Mouse (Mus musculus): ENCODE data around the gene Dnase2b. TPM values are rescaled to one million over a fixed set of nuclear protein-coding genes. Genes with fewer than 3 reads are reported as not detected.

Dnase2b gene
- total RNA-seq (2021) = not detected
- long read RNA-seq, experiment 1 = 0 reads
- long read RNA-seq, experiment 2 = 0 reads

DNA sequence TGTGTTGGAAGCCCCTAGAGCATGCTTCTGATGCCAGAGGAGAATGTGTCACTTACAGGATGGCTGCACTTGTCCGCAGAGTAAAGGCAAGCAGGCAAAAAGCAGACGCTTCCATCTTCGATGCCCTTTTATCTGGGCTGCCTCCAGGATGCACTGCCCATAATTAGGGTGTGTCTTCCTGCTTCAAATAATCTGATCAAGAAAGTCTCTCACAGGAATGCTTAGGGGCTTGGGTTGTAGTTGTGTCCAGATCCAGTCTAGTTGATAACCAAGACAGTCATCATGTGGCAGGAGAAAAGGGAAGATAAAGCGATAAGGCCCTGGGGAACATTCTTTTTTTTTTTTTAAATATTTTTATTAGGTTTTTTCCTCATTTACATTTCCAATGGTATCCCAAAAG, at the start of gene Dnase2b:
Gene Dnase2b, minus strand, starts transcription at position 101 of the 400 bp plus-strand sequence.
- no peak for DNase-seq (ENCODE audit: low spot score)

DNA sequence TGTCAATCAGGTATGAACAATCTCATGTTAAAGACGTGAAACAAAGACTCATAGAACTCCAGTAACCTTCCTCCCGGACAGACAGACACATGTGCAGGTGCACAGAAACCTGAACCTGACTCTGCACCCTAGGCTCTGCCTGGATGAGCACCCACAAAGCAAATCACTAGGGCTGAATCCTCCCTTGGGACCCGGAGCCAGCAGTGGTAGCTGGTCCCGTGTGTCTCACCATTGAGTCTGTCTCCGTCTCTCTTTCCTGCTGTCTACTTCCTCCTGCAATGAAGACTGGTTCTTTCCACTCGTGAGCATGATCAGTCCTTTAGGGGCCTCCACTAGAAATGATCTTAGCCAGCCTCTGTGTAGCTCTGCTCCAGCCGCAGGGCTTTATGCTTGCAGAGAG, 46.5 kb upstream of the Dnase2b start:
- no peak for DNase-seq (ENCODE audit: low spot score)

DNA sequence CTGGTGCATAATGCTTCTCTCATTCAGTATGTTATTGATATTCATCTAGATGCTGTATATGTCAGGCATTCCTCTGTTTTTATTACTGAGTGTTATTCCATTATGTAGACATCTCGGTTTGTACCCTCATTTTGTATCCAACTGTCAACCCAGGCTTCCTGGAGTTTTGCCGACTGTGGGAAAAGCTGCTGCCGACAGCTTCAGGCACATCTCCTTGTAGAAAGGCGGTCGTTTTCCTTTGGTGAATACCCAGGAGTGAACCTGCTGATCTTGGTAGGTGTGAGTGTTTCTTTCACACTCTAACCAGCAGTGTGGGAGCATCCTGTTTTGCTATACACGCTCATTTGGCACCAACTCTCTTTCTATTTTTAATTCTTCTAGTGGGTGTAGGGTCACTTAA, 45.6 kb upstream of the Dnase2b start:
- no peak for DNase-seq (ENCODE audit: low spot score)

DNA sequence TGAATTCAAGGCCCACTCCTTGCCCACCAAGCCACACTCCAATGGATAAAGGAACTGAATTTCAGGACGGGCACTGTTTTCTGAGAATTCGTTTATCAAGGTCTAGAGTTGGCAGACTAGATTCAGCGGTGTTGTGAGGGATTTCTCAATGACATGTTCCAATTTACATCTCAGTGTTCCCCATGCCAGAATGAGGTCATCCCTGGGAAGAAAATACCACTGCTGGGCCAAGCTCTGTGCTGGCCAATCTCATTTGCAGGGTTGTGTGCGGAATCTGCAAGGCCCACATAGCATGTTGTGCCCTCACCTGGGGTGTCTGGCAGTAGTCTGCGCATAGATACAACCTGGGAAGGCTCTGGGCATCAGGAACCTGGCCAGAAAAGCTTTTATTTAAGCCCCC, 43.9 kb upstream of the Dnase2b start:
- peak; percentile 13 for DNase-seq (ENCODE audit: low spot score)

DNA sequence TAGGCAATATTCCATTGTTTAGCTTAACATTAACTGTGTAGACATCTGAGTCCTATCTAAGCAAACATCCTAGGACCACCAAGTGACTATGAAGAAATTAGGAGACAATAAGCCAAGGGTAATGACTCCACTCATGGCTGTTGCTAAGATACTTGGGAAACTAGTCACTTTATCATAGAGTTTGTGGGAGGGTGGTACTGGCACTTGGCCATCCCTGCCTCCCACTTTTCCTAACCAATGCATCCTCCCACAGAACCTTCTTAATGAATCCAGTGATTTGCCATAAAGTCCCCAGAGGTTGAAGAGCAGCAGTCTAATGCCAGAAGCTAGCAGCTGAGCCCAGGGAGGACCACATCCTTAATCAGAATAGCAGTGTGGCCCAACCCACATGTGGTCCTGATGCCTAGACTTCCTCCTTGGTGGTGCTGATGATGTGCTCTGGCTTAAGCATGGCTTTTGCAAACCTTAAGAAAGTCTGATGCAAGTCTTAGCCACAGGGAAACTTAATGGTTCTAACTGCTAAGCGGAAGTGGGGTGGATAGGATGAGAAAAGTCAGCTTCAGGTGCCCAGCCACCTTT, 42.8 kb upstream of the Dnase2b start:
- DNase-seq (ENCODE audit: low spot score) = no peak

DNA sequence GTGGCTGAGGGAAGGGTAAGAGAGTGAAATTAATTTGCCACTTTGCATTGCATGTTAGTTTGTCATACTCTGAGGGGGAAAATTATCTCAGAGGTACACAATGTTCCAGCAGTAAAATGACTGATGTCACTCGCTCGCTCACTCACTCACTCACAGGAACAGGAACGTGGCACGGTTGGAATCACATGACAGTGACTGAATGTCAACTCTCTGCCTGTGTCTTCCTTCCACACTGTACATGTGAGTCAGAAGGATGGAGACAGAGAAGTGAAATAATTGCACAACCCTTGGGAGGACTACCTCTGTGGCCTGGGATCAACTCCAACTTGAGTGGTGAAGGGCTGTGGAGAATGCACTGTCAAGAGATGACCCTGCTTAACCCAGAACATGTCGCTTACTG, 42.0 kb upstream of the Dnase2b start:
- DNase-seq (ENCODE audit: low spot score) = peak; percentile 27

DNA sequence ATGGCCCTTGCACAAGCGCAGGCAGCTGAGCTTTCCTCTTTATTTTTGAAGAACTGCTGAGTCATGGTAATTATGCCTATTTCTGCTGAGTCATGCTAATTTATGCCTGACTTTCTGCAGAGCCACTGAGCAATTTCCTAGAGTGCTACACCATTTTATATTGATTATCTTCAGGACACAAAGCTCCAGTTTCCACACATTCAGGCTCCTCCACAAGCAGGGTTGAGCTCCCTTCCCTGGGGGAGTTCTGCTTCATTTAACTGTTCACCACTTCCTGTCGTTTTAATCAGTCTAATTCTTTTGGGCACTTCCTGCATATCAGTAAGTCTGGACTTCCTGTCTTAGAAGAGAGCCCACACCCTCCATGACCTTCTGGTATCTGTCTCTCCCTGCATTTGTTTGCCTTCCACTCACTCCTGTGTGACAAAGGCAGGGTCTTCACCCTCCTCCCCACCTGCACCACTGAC, 39.7 kb upstream of the Dnase2b start:
- no peak for DNase-seq (ENCODE audit: low spot score)

DNA sequence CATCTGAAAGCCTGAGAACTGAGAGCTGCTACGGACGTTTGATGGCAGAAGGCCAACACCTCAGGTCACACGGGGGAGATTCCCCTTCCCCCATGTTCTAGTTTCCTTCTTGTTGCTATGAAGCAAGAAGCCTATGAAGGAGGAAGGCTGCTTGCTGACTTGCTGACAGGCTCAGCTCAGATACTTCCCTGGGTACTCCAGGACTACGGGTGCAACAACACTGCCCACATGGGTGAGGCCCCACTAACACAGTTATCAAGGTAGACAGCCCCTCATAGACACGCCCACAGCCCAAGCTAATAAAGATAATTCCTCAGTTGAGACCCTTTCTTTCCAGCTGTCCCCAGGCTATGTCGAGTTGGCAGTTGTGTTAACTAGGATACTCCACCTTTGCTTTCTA, 38.3 kb upstream of the Dnase2b start:
- DNase-seq (ENCODE audit: low spot score) = no peak

DNA sequence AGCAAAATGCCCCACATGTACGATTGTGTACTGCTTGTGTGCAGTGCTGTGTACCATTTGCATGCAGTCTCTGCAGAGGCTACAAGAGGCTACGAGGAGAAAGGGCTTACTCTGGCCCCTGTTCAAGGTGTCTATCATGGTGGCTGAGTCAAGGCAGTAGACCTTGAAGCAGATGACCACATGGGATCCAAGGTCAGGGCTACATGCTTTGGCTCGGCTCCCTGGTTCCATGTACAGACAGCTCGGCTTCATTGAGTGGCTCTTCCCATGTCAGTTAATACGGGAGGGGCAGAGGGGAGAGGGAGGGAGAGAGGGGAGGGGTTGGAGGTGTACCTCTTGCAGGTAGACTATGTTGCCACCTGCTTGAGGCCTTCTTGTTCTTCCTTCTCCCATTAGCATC, 37.0 kb upstream of the Dnase2b start:
- no peak for DNase-seq (ENCODE audit: low spot score)

DNA sequence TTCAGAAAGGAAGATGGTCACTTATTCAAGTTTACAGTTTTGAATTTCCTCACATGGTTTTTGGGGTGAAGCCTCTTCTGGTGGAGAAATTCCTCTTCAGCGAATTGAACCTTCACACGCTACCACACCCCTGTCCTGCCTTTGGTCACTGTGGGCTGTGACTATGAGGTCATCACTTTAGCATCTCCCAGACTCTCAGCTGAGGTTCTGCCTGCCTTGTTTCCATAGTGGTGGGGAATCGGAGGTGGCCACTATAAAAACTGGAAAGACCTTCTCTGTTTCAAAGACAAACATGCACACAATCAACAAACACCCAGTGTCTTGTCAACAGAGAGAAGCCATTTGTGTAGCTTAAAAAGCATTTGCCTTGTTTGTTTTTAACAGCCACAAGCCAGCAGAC, 35.8 kb upstream of the Dnase2b start, which contains the start of gene 4930503B20Rik:
Gene 4930503B20Rik, minus strand, starts transcription at position 101 of the 400 bp plus-strand sequence.
- DNase-seq (ENCODE audit: low spot score) = no peak

DNA sequence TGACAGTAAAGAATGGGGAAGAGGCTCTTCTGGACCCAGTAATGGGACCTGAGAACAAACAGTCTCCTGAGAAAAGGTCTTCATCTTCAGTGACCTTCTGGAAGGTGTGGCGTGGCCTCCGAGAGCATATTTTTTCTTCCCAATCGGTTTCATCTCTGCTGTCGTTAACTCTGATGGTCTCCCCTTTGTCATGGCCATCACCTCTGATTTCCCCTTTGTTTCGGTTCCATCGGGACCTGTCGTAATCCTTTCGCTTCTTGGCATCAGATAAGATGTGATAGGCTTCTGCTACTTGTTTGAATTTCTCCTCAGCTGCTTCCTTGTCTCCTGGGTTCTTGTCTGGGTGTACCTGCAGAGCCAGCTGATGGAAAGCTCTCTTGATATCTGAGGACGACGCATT, 35.3 kb upstream of the Dnase2b start:
- DNase-seq (ENCODE audit: low spot score) = no peak

DNA sequence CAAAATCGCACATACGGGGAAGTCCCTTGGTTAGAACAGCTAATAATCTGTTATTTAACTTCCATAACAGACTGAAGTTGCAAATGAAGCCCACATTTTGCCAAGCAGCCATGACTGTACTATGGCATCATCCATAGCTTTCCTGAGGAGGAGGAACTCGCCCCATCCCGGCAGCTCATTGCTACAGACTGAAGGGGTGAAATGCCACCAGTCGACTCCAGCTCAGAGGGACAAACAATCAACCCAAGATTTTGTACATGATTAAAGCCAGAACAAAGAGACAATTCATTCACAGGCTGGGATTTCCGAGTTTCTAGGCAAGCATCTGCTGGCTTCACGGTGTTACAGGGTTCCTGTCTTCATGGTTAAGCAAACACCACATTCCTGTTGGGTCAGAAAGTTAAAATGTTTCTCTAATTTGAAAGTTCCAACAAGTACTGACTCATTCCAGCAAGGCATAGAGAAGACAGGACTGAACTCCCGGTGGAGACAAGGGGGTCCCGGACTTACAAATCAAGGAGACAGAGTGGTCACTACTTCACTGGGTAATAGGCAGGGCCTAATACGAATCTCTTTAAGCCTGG, 34.0 kb upstream of the Dnase2b start:
- DNase-seq (ENCODE audit: low spot score) = no peak

DNA sequence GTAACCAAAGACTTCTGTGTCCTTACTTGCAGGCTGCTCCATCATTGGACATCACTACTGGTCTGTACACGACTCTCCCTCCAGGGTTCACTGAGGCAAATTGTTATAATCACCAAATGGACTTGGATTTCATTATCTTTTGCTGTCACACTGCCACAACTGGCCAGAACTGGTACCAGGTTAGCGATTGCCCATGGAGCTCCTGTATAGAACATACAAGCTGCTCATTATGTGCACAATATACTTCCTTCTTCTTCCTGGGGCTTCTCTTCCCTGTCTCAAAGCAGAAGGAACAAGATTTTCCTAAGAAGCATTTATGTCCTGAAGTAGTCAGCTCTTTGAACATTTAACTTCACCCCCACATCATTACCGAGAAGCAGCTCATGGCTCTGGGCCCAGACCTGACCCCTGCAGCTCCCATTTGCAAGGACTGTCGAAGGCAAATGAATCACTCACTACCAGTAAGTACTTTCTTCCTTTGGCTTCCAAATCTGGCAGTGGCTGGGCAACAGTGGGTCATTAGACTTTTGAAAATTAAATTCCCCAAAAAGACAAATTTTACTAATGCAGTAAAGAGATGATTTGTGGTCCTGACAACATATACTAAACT, 26.5 kb upstream of the Dnase2b start:
- DNase-seq (ENCODE audit: low spot score) = no peak

DNA sequence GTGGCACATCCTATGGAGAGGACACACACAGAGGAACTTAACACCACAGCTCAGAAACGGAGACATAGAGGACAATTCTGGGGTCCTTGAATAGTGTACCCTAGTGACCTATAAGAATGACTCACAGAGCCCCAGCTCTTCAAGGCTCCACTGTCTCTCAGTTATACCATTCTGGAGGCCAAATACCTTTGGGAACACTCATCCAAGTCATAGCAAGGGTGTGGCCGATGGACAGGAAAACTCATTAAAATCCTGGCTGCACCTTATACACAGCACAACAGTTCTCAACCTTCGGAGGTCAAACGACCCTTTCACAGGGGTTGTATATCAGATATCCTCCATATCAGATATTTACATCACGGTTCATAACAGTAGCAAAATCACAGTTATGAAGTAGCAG, 17.1 kb upstream of the Dnase2b start:
- no peak for DNase-seq (ENCODE audit: low spot score)

DNA sequence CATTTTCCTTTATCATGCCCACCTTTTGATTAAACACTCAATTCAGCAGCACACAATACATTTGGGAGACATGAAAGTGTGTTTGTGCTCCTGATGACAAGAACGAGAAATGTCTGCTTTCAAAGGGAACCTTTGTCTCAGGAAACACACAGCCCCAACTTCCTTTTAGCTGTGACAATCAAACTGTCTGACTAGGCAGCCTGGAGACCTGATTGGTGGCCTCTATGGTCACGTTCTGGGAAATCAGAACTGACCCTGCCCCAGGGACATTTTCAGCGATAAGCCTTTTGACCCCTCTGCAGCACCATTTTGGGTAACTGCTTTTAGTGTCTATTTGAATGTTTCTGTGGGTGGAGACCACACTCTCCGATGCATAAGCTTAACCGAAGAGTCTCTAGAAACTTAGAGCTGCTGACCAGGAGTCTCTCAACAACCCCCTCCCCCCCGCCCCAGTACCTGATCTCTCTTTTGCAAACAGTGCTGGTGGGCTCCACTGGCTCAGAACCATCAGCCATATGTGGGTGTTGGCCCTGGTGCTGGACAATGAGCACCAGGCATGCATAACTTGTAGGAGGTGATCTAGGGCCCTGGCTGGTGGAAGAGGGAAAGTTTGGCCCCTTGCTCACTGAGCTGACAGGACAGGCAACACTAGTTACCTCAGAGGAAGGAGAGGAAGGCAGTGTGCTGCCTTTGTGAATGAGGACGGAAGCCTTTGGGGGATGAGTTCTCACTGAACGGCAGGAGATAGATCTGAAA, 13.0 kb upstream of the Dnase2b start:
- no peak for DNase-seq (ENCODE audit: low spot score)

DNA sequence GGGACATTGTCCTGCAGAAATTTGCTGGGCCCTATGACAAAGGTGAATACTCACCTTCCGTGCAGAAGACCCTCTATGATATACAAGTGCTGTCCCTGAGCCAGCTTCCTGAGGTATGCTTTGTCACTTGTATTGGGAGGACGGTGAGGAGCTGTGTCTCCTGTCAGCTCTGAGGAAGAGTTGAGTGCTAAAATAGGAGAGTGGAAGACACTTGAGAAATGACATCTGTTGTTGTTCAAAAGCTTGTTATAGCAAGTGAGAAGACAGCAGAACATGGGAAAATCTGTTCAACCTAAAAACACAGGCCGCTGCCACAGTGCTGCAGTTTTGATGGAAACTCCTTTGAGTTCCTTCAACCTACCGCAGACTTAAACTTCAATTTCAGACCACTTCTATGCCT, 10.4 kb upstream of the Dnase2b start:
- no peak for DNase-seq (ENCODE audit: low spot score)

DNA sequence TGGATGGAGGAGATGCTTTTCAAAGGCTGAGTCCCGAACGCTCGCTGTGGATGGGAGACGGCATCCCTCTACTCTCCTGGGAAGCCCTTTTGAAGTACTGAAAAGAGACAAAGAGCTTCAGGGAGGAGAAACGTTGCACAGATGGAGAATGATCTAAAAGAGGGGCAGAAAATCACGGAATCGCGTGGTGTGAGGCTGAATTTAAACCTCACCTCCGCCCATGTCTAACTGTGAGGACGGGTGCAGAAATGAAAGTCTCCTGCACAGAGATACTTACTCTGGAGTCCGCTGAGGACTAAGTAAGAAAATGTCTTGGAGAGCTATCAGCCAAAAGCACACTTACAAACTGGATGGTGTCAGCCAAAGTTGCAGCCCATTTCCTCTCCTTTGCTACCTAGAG, 6.6 kb upstream of the Dnase2b start:
- no peak for DNase-seq (ENCODE audit: low spot score)

DNA sequence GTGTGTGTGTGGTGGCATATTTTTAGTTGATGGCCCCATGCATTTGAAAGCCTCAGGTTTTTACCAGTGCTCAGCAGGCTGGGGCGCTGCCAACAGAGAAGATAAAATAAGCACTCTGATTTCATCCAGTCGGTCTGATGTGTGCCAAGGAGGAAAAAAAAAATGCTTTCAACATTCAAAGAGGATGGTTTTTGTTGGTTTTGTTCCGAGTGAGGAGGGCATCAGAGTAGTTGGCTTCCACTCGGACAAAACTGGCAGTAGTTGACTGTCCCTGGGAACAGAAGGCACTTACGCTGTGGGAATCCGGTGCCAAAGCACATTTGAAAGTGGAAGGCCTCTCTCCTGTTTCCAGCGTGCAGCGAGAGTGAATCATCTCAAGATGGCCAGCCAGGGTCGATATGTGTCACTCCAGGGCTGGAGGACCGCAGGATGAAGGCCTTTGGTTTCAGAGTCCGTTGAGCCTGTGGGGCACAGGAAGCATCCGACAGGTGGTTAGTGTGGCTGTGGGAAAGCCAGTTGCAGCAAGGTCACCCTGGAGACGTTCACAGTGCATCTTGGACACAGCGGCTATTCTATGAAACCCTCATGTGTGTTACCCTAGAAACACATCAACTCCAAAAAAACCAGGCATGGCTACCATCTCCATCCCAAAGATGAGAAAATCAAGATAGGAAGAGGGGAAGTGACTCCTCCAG, 5.3 kb upstream of the Dnase2b start:
- peak; percentile 29 for DNase-seq (ENCODE audit: low spot score)

DNA sequence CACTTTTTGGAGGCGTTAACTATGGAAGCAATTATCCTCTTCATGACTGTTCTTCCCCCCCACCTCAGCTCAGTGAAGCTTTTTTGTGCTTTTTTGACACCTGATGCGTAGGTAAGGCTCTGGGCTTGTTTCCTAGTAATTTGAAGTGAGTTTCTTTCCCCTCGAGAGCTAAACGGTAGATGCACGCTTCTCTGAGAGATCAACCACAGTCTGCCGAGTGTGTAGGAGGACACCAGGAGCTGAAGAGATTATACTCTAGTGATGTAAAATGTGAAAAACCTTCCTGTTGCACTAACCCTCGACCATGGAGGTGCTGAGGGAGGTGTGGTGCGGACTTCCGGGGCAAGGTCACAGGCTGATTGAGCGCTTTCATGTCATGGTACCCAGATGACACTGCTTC, 4.7 kb upstream of the Dnase2b start:
- no peak for DNase-seq (ENCODE audit: low spot score)

DNA sequence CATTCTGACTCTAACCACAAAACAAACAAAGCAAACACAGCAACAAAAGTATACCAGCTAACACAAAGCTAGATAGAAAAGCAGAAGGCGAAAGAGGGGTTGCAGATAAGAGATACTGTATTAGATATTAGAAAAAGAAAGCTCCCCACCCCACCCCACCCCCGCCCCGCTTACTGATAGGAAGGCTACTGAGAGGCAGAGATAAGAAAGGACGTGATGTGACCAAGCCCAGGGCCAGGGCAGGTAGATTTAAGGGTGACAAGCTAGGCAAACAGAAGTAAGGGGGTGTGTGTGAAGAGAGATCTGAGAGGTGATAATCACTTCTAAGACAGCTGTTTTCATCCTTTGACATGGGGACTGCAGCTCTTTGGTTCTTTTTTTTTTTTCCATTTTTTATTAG, 3.0 kb upstream of the Dnase2b start:
- no peak for DNase-seq (ENCODE audit: low spot score)

DNA sequence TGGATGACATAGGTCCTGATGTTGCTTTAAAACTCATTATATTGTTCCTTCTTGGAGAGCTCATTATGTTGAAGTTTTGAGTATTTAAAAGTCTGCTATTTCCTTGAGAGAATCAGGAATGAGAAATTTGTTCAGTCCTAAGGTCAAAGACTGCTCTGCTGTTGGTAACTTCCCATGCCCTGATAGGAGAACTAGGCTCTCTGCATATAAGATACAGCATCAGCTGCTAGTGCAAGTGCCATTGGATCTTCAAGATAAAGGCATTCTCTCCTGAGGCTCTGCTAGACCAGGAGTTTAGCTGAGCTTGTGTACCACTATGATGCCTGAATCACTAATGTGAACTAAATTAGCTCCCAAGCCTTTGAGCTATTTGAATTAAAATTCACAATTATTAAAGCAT, 2.5 kb upstream of the Dnase2b start:
- no peak for DNase-seq (ENCODE audit: low spot score)
